Mouse (Mus musculus): ENCODE data around the gene Appbp2. TPM values are rescaled to one million over a fixed set of nuclear protein-coding genes. Genes with fewer than 3 reads are reported as not detected.
A peak's percentile ranks its signal among the peaks of the same experiment; 100 is the strongest.

Gene Appbp2
- polyA plus RNA-seq, 1 experiment from 2014 or later = 38.9 TPM

- no peaks in the 10 kb centered on the region for H3K9me3 ChIP-seq (ENCODE audit: control insufficient read depth, low read length)
- no peak overlapping the region for H3K4me3 ChIP-seq (ENCODE audit: low read length)
- H3K4me1 ChIP-seq (replicated peaks; ENCODE audit: control insufficient read depth, insufficient read depth, low read length) = no peaks in the 10 kb centered on the region
- H3K36me3 ChIP-seq (ENCODE audit: control insufficient read depth, insufficient read depth, low read length) = peaks cover 24% of the 10 kb centered on the region
- no peak overlapping the region for H3K4me2 ChIP-seq (ENCODE audit: low read depth, low read length)
- H3K27ac ChIP-seq (ENCODE audit: low read length) = no peak overlapping the region
- ATAC-seq (ENCODE audit: low read depth) = no peak
- H3K9ac ChIP-seq (ENCODE audit: low read length) = no peak overlapping the region
- no peaks in the 10 kb centered on the region for H3K27me3 ChIP-seq (ENCODE audit: control insufficient read depth, insufficient read depth, low read depth, low read length)
Observed at GRCm38 (mm10) chr11:85206231-85206630, 28.7 kb downstream of the Appbp2 start.

GRCm38 (mm10) chr11:85198906-85199305 is 36.0 kb downstream of the Appbp2 start:
- Histone ChIP-seq H3K4me3 (ENCODE audit: low read length) (no peak overlapping the region), H3K9me3 (ENCODE audit: control insufficient read depth, low read length) (no peaks in the 10 kb centered on the region), H3K9ac (ENCODE audit: low read length) (no peak overlapping the region), H3K4me2 (ENCODE audit: low read depth, low read length) (no peak overlapping the region), H3K36me3 (ENCODE audit: control insufficient read depth, insufficient read depth, low read length) (peaks cover 51% of the 10 kb centered on the region), H3K27me3 (ENCODE audit: control insufficient read depth, insufficient read depth, low read depth, low read length) (no peaks in the 10 kb centered on the region), H3K4me1 (replicated peaks; ENCODE audit: control insufficient read depth, insufficient read depth, low read length) (no peaks in the 10 kb centered on the region), H3K27ac (ENCODE audit: low read length) (no peak overlapping the region)
- no peak for ATAC-seq (ENCODE audit: low read depth)
- WGBS = 74% methylated on average over 2 of the region's 2 CpGs

GRCm38 (mm10) chr11:85196046-85196445 is 38.9 kb downstream of the Appbp2 start:
- Histone ChIP-seq H3K9ac (ENCODE audit: low read length) (no peak overlapping the region), H3K27ac (ENCODE audit: low read length) (no peak overlapping the region), H3K4me2 (ENCODE audit: low read depth, low read length) (no peak overlapping the region), H3K27me3 (ENCODE audit: control insufficient read depth, insufficient read depth, low read depth, low read length) (no peaks in the 10 kb centered on the region), H3K36me3 (ENCODE audit: control insufficient read depth, insufficient read depth, low read length) (peaks cover 57% of the 10 kb centered on the region), H3K4me3 (ENCODE audit: low read length) (no peak overlapping the region), H3K9me3 (ENCODE audit: control insufficient read depth, low read length) (no peaks in the 10 kb centered on the region), H3K4me1 (replicated peaks; ENCODE audit: control insufficient read depth, insufficient read depth, low read length) (no peaks in the 10 kb centered on the region)
- 79% methylated on average over 9 of the region's 9 CpGs for WGBS
- ATAC-seq (ENCODE audit: low read depth) = no peak

GRCm38 (mm10) chr11:85194206-85194605 is 40.7 kb downstream of the Appbp2 start:
- no peak overlapping the region for H3K4me2 ChIP-seq (ENCODE audit: low read depth, low read length)
- no peak for ATAC-seq (ENCODE audit: low read depth)
- H3K9me3 ChIP-seq (ENCODE audit: control insufficient read depth, low read length) = no peaks in the 10 kb centered on the region
- no peaks in the 10 kb centered on the region for H3K27me3 ChIP-seq (ENCODE audit: control insufficient read depth, insufficient read depth, low read depth, low read length)
- H3K9ac ChIP-seq (ENCODE audit: low read length) = no peak overlapping the region
- no peak overlapping the region for H3K4me3 ChIP-seq (ENCODE audit: low read length)
- H3K4me1 ChIP-seq (replicated peaks; ENCODE audit: control insufficient read depth, insufficient read depth, low read length) = no peaks in the 10 kb centered on the region
- WGBS = 93% methylated on average over 11 of the region's 11 CpGs
- peaks cover 48% of the 10 kb centered on the region for H3K36me3 ChIP-seq (ENCODE audit: control insufficient read depth, insufficient read depth, low read length)
- H3K27ac ChIP-seq (ENCODE audit: low read length) = no peak overlapping the region

GRCm38 (mm10) chr11:85190741-85191140 is 44.2 kb downstream of the Appbp2 start:
- no peak overlapping the region for H3K4me3 ChIP-seq (ENCODE audit: low read length)
- H3K9ac ChIP-seq (ENCODE audit: low read length) = no peak overlapping the region
- no peaks in the 10 kb centered on the region for H3K9me3 ChIP-seq (ENCODE audit: control insufficient read depth, low read length)
- H3K27ac ChIP-seq (ENCODE audit: low read length) = no peak overlapping the region
- ATAC-seq (ENCODE audit: low read depth) = no peak
- H3K27me3 ChIP-seq (ENCODE audit: control insufficient read depth, insufficient read depth, low read depth, low read length) = no peaks in the 10 kb centered on the region
- WGBS = 92% methylated on average over 12 of the region's 12 CpGs
- H3K36me3 ChIP-seq (ENCODE audit: control insufficient read depth, insufficient read depth, low read length) = peaks cover 36% of the 10 kb centered on the region
- H3K4me1 ChIP-seq (replicated peaks; ENCODE audit: control insufficient read depth, insufficient read depth, low read length) = no peaks in the 10 kb centered on the region
- no peak overlapping the region for H3K4me2 ChIP-seq (ENCODE audit: low read depth, low read length)

GRCm38 (mm10) chr11:85189110-85189509 is 45.8 kb downstream of the Appbp2 start:
- WGBS = 94% methylated on average over 4 of the region's 4 CpGs
- Histone ChIP-seq H3K4me2 (ENCODE audit: low read depth, low read length) (no peak overlapping the region), H3K27me3 (ENCODE audit: control insufficient read depth, insufficient read depth, low read depth, low read length) (no peaks in the 10 kb centered on the region), H3K9ac (ENCODE audit: low read length) (no peak overlapping the region), H3K4me3 (ENCODE audit: low read length) (no peak overlapping the region), H3K27ac (ENCODE audit: low read length) (no peak overlapping the region), H3K4me1 (replicated peaks; ENCODE audit: control insufficient read depth, insufficient read depth, low read length) (no peaks in the 10 kb centered on the region), H3K9me3 (ENCODE audit: control insufficient read depth, low read length) (no peaks in the 10 kb centered on the region), H3K36me3 (ENCODE audit: control insufficient read depth, insufficient read depth, low read length) (peaks cover 27% of the 10 kb centered on the region)
- no peak for ATAC-seq (ENCODE audit: low read depth)

GRCm38 (mm10) chr11:85184839-85185238 is 50.1 kb downstream of the Appbp2 start:
- 71% methylated on average over 6 of the region's 6 CpGs for WGBS

GRCm38 (mm10) chr11:85184082-85184481 is 50.8 kb downstream of the Appbp2 start:
- 67% methylated on average over 5 of the region's 5 CpGs for WGBS

More at GRCm38 (mm10) chr11:85184839-85185238, 50.1 kb downstream of the Appbp2 start:
- H3K4me1 ChIP-seq (replicated peaks; ENCODE audit: control insufficient read depth, insufficient read depth, low read length) = peaks cover 3% of the 10 kb centered on the region
- no peak overlapping the region for H3K4me3 ChIP-seq (ENCODE audit: low read length)
- H3K27me3 ChIP-seq (ENCODE audit: control insufficient read depth, insufficient read depth, low read depth, low read length) = no peaks in the 10 kb centered on the region
- H3K9me3 ChIP-seq (ENCODE audit: control insufficient read depth, low read length) = no peaks in the 10 kb centered on the region
- ATAC-seq (ENCODE audit: low read depth) = no peak
- H3K27ac ChIP-seq (ENCODE audit: low read length) = no peak overlapping the region
- H3K9ac ChIP-seq (ENCODE audit: low read length) = no peak overlapping the region
- H3K4me2 ChIP-seq (ENCODE audit: low read depth, low read length) = no peak overlapping the region
- H3K36me3 ChIP-seq (ENCODE audit: control insufficient read depth, insufficient read depth, low read length) = peaks cover 10% of the 10 kb centered on the region

GRCm38 (mm10) chr11:85183284-85183779 is 51.6 kb downstream of the Appbp2 start:
- ATAC-seq (ENCODE audit: low read depth) = peak; percentile 37; the same call in 1 of the 2 replicates

More at GRCm38 (mm10) chr11:85184082-85184481, 50.8 kb downstream of the Appbp2 start:
- no peaks in the 10 kb centered on the region for H3K9me3 ChIP-seq (ENCODE audit: control insufficient read depth, low read length)
- ATAC-seq (ENCODE audit: low read depth) = no peak
- no peak overlapping the region for H3K27ac ChIP-seq (ENCODE audit: low read length)
- H3K27me3 ChIP-seq (ENCODE audit: control insufficient read depth, insufficient read depth, low read depth, low read length) = no peaks in the 10 kb centered on the region
- H3K9ac ChIP-seq (ENCODE audit: low read length) = no peak overlapping the region
- H3K4me1 ChIP-seq (replicated peaks; ENCODE audit: control insufficient read depth, insufficient read depth, low read length) = peaks cover 3% of the 10 kb centered on the region
- H3K36me3 ChIP-seq (ENCODE audit: control insufficient read depth, insufficient read depth, low read length) = peaks cover 5% of the 10 kb centered on the region; the same call in 1 of the 2 replicates
- no peak overlapping the region for H3K4me2 ChIP-seq (ENCODE audit: low read depth, low read length)
- no peak overlapping the region for H3K4me3 ChIP-seq (ENCODE audit: low read length)

More at GRCm38 (mm10) chr11:85183284-85183779, 51.6 kb downstream of the Appbp2 start:
- WGBS = 13% methylated on average over 13 of the region's 13 CpGs
- peaks cover 3% of the 10 kb centered on the region for H3K4me1 ChIP-seq (replicated peaks; ENCODE audit: control insufficient read depth, insufficient read depth, low read length)
- no peaks in the 10 kb centered on the region for H3K36me3 ChIP-seq (ENCODE audit: control insufficient read depth, insufficient read depth, low read length)
- no peaks in the 10 kb centered on the region for H3K9me3 ChIP-seq (ENCODE audit: control insufficient read depth, low read length)
- peak overlapping the region; percentile 52 for H3K4me3 ChIP-seq (ENCODE audit: low read length)
- no peaks in the 10 kb centered on the region for H3K27me3 ChIP-seq (ENCODE audit: control insufficient read depth, insufficient read depth, low read depth, low read length)
- no peak overlapping the region for H3K27ac ChIP-seq (ENCODE audit: low read length)
- peak overlapping the region; percentile 65 for H3K9ac ChIP-seq (ENCODE audit: low read length)
- peak overlapping the region; percentile 81 for H3K4me2 ChIP-seq (ENCODE audit: low read depth, low read length)
